Mouse (Mus musculus) CD8-positive naive resting alpha-beta T cell, adult 2 months (primary cell): ENCODE data around the gene Coro1c.
A peak's percentile ranks its signal among the peaks of the same experiment; 100 is the strongest.

Source experiments
- DNase-seq, 2 experiments: peaks; one replicate each; pipeline ENCODE4 v3.0.0; 2022; ENCODE audit warnings: low read depth in 2 of 2, low spot score in 2 of 2

Coro1c gene

DNA sequence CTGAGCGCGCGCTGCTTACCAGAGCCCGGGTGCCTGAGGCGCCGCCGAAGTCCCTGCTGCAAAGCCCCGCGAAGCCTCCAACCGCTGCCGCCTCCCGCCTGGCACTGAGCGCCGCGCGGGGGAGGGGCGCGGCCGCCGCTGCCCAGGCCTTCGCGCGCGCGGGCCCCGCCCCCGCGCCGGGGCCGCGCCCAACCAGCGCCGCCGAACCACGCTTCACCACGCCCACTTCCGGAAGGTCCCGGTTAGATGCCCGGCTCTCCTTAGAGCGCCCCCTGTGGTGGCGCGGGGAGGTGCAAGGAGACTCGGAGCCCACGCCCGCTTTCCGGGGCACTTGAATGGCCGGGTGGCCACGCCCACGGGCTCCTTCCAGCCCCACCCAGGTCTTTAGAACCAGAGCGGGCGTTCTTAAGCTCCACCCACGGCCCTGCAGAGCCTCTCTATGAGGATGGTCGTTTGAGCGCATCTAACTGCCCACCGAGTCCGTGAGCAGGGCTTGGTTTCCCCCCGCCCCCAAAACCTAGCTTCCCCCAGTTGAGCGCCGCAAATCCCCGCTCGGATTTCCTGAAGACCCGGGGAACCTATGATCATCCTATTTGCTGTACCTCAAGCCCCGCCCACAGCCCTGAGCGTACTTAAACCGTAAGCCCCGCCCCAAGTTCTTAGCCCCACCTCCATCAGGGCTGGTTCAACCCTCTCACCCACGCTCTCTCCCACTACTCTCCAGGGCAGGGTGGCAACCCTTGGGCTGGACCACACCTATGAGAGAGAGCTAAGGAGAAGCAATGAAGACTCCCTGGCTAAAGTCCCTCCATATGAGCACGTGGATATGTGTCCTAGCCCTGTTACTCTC is at the start of gene Coro1c:
Gene Coro1c, minus strand, starts transcription at position 167 of the 850 bp plus-strand sequence.
- DNase-seq: peak; percentile 99

DNA sequence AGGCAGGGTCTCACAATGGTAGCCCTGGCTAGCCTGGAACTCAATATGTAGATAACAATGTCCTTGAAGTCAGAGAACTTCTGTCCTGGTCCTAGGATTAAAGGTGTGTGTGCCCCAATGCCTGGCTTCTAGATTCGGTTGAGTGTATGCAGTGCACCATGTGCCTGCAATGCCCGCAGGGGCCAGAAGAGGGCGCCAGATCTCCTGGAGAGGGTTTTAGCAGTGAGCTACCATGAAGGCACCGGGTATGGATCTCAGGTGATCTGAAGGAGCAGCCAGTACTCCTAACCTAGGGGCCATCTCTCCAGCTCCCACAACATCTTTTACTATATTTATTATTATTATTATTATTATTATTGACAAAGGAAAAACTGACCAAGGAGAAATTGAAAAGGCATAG is 48.0 kb upstream of the Coro1c start:
- DNase-seq: peak; percentile 78 to 80

DNA sequence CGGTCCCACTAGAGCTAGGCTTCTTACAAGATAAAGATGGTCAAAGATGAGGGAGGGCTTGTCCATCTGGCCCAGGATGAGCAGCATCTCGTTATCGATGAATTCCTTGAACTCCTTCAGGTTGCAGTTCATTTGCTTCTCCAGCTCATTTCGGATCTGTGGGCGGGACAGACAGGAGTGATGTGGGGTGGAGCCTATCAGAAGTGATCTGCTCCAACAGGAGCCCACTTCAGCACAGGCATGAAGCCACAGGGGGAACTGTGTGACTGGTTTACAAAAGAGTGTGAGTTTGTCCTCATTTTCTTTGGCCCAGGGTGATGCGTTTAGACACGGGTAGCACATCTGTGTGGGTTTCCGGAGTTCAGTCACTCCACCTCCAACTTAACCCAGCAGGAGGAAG is 47.1 kb upstream of the Coro1c start:
- DNase-seq: no peak

DNA sequence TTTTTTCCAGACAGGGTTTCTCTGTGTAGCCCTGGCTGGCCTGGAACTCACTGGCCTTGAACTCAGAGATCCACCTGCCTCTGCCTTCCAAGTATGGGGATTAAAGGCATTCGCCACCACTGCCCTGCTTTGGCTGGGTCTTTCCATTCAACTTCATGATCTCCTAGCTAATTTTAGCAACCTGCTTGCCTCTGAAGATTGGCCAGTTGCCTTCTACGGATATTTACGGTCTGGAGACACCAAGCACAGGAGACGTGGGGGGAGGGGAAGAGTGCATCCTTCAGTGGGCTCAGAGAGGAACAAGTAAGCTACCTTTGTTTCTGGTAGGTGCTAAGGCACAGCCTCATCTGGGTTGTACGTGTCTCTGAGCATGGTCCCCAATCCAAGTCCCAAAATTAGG is 46.7 kb upstream of the Coro1c start:
- no peak for DNase-seq

DNA sequence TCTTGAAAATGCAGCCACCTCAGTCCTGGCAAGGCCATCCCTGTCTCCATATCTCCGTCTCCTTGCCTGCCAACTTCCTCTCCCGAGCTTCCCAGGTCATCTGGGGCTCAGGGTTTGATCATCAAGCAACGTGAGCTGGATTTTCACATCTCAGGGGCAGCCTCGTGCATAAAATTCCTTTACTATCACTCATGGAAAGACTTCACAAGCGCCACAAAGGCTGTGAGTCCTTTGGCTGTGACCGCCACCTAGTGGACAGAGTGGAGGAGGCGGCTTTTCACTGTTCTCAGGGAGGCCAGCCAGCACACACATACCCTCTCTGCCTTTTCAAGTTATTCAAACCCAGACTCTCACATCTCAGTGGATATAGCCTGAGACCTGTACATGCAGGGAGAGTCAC is 45.9 kb upstream of the Coro1c start:
- DNase-seq: peak; percentile 62 to 73

DNA sequence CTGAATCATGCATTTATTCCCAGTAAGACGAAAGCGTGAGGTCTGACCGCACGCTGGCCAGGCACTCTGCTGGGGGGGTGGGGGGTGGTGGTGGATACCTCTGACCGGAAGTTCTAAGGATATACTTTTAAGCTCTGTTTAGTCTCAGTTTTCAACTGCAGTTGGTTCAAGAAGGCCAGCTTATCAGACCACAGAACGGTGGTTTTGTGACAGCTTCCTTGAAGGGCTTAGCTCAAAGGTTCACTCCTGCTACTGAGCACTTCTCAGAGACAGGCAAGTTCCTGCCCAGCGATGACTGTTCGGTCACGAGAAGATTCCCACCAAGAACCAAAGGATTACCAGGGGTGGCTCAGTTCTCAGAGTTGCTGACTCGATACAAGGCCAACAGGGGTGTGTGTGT is 44.0 kb upstream of the Coro1c start:
- DNase-seq: no peak

DNA sequence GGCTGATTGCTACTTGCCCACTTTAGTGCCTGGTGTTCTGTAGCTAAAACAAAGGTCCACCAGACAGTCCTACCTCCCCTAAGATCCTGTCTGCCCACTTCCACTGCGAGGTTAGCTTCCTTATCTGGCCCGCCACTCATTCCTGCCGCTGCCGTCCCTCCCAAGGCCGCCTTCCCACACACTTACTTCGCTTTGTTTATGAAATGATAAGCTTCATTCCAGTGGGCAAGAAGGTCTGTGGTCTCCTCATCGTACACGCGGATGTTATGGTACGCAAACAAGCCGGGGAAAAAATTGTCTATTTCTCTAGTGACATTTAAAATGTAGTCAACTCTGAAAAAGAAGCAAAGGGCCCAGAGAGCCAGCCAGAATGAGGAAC is 43.1 kb upstream of the Coro1c start:
- no peak for DNase-seq

DNA sequence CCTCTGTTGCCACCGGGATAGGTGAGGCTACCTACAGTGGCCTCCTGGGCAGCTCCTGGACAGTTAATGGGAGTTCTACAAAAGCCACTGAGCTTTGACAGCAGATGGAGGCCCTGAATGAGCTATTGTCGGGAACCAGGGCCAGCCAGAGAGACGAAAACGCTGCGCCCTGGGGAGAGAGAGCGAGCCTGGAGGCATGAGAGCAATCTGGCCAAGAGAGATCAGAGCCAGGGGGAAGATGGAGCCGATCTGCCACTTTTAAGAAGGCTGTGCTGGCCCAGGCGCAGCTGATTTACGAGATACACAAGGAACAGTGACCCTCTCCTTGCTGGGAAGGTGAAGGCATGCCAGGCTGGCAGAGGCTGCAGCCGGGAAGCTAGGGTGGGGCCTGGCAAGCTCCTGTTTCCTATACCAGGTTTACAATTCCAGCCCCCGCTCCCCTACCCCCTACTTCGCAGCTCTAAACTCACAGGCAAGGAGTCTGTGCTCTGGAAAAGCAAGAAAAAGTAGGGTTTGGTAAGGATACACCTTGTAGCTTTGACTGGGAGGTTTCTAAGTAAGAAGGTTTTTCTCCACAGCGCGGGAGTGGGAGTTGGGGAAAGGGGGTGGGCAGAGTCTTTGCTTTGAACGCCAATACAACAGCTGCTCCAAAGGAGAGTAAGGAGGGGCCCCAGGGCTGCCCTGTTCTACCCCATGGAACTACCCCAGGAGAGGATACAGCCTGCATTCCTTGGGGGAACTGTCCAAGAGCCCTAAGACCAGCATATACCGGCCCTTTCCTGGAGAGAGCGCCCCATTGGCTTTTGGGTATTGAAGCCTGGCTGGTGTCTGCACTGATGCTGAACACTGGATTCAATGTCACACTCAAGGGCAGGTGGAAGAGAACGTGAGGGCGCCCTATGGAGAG is 42.5 kb upstream of the Coro1c start:
- DNase-seq: no peak

DNA sequence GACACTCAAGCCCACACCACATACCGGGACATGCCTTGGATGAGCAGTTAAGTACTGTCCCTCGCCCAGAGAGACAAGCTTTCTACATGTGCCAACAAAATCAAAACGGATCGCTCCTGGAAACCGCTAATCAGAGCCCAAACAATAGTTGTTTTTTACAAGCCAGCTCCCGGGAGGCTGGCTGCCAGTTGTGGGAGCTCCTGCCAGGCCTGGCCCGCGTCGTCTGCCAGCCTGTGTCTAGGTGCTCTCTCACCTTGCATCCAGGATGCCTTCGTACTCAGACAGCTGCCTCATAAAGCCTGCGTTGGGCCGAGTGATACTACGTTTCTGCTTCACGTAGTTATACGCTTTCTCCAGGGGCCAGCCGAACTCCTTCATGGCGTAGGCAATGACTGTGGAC is 41.6 kb upstream of the Coro1c start:
- no peak for DNase-seq

DNA sequence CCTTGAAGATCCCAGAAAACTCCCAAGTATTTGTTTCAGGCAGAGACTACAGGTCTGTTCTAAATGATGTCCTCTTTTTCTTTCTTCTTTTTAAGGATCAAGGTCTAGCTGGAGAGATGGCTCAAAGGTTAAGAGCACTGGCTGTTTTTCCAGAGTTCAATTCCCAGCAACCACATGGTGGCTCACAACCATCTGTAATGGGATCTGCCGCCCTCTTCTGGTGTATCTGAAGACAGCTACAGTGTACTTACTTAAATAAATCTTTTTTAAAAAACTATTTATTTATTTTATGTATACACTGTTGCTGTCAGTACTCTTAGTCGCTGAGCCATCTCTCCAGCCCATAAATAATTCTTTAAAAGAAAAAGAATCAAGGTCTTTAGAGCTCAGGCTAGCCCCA is 38.7 kb upstream of the Coro1c start:
- DNase-seq: no peak

DNA sequence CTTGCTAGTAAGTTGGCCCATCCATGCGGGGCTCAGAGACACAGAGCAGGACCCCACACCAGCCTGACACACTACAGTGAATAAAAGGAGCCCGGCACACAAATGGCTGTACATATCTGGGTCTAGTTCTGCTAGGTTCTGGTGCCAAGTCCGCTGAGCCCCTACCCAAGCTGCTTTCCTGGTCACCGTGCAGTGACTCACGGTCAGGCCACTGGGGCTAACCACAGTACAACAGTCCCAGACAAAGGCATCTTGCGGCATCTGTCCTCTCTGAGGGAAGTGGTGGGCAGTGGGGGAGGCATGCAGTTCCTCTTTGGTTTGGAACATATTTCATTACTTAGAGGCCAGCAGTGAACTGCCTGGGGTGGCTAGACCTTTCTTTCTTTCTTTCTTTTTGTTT is 36.6 kb upstream of the Coro1c start:
- DNase-seq: no peak

DNA sequence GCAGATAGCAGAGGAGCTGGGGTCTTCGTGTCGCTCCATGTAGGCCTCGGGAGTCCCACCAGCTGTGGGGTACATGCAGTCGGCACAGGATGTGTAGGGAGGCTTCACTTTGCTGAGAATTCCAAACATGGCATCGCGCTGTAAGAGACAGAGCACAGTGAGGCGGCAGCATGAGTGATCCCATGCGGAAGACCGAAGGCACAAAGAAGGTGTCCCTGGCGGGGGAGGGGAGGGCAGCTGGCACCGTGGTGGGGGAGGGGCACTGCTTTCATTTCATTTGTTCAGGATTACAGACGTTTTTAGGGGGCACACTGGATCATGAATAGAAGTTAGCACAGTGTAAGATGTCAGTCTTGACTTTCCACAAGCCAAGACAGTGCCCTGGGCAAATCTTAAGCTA is 34.8 kb upstream of the Coro1c start:
- no peak for DNase-seq

DNA sequence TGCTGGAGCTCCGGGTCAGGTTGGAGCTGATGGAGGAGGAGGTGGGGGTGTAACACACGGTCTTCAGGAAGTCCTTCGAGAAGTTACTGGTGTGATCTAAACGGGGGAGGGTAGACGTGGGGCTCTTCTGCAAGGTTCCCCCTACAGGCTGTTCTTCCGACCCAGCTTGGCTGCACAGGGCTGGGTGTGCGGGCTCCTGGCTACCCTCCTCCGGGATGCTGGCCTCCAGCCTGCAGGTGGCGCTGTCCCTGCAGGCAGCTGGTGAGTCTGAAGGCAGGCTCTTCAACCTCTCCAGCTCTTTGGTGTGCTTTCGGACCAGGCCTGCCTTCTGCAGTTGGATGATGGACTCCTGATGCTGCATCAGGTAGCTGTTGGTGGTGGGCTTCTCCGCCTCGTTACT is 34.0 kb upstream of the Coro1c start:
- DNase-seq: no peak

DNA sequence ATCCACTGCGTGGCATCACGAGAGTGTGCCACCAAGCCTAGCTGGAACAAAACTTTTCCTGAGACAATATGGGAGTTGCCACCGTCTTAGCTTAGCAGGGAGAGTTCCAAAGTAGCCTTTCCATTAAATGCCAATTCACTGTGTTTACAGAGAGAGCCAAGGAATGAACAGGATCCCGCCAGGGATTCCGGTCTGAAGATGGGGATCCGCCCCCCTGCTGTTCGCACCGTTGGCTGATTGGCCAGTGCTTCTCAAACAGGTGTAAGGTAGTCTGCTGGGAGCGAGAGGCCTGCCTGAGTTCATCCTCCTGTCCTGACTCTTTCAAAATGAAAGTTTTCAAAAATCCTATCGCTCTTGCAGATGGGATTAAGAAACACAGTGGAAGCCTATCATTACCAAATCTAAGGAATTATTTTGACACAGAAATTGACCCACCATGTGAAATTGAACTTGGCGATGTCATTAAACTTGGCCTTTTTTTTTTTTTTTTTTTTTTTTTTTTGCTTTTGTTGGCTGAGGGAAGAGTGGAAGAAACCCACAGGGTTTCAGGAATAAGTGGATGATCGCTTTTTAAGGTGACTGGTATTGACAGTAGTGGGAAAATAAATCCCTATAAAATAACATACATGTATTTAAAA is 30.8 kb upstream of the Coro1c start:
- no peak for DNase-seq

DNA sequence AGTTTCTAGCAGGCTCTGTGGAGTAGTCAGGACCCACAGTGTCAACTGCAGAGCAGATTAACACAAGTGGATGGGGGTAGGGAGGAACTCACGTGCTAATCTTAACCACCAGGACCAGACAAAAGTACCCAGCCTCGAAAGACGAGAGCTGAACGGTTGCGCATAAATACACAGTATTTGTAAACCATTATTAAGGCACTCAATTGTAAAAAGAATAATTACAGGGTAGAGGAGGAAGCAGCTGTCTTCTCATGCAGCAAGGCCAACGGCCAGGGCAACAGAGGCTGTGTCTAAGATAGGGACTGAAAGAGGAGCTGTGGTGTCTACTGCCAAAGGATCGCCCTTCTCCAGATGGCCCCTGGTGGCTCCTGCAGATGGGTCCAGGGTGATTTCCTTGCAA is 29.1 kb upstream of the Coro1c start:
- DNase-seq: no peak

DNA sequence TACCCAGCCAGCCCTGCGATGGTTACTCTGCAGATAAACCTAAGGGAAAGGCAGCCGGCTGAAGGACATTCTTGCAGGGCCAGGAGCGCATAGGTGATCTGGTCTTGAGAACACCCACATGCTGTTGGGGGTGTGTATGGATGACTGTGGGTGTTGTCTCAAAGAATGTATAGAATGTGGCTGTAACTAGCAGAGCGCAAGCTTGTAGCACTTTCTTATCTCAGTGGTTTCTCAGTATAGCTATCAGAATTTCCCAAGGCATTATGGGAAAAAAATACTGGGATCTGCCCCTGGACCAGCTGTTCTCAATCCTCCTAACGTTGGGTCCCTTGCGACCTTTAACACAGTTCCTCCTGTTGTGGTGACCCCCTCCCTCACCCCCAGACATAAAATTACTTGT is 25.3 kb upstream of the Coro1c start:
- no peak for DNase-seq

DNA sequence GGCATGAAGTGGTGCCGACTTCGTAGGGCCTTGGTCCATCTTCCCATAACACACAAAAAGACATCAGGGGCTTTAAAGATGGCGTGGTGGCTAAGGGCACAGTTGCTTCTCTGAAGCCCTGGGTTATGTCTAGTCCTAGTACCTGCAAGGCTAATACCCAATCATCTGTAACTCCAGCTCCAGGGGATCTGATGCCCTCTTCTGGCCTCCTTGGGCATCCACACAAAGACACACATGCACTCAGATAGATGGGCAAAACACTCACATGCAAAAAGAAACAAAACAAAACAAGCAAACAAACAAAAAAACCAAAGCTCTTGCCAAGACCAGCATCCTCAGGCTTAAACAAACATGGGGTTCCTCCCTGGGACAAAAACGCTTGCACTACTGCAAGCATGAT is 24.9 kb upstream of the Coro1c start:
- DNase-seq: no peak

DNA sequence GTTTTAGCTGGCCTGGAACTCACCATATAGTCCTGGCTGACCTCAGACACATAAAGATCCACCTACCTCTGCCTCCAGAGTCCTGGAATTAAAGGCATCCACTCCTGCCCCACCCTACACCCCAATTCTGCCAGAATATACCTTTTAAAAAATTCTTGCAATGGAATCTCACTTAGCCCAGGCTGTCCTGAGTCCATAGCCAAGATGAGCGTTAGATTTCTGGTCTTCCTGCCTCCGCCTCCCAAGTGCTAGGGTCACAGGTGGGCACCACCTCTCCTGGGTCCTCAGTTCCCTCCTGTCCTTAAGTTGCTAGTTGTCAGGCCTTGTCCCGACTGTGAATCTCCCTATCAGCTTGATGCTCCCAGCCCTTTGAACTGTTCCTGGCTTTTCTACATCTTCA is 23.8 kb upstream of the Coro1c start:
- no peak for DNase-seq

DNA sequence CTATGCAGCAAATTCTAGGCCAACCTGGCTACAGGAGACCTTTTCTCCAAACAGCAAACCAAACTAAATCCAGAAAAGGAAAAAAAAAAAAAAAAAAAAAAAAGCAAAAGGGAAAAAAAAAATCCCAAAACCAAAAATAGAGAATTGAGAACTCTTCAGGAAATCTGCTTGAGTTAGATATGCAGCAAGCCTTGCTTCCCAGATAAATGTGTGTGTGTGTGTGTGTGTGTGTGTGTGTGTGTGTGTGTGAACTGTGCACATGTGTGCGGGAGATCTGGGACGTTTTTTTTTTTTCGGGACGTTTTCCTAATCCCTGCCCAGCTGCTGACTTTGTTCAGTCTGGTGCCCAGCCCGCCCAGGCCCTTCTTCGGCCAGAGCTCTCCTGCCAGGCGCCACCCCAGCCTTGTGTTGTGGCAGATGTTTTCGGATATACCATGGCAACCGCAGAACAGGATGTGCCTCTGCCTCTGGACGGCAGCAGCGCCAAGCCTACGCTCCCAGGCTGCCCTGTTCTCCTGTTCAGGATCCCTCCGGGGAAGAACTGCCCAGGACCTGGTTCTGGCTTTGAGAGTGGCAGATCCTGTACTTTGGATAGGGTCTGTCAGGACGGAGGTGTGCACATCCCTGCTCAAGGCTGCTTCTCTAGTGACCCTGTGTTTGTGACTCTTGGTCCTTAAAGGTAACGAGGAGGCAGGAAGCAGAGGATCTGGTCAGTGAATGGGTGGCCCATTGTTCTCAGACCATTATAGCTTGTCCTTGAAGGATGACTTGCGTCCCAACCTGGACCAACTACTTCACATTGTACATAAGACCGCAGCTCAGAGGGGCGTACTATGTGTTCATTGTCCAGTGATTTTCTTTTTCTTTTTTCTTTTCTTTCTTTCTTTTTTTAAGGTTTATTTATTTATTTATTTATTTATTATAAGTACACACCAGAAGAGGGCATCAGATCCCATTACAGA is 22.4 kb upstream of the Coro1c start:
- no peak for DNase-seq

DNA sequence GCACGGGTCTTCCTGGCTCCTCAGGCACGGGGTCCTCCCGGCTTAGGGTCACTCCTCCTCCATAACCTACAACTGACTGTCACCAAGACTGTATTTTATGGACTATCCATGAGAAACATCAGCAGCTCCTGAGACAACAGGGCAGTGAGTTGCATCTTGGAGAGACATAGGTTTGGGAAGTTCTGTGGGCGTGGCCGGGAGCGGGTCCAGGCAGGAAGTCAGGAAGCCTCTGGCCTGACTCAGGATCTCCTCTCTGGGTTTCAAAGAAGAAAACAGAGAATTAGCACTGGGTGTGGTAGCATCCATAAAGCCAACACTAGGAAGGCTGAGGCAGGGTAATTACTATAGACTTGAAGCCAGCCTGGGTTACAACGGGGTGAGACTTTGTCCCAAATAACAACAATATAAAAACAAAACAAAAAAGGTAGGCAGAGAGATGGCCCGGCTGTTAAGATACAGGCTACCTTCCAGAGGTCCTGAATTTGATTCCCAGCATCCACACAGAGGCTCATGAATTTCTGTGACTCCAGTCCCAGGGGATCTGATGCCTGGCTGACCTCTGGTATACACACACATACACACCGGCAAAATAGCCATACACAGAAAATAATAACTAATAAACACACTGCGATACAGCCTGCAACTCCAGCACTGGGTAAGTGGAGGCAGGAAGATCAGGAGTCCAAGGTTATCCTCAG is 21.5 kb upstream of the Coro1c start:
- no peak for DNase-seq
